Mouse (Mus musculus) 416B (cell line): ENCODE data around the gene Il18r1.

Experiments used
- DNase-seq: peaks from one replicate; pipeline ENCODE4 v3.0.0; 2011; ENCODE audit warnings: low read depth

Il18r1 gene

DNA sequence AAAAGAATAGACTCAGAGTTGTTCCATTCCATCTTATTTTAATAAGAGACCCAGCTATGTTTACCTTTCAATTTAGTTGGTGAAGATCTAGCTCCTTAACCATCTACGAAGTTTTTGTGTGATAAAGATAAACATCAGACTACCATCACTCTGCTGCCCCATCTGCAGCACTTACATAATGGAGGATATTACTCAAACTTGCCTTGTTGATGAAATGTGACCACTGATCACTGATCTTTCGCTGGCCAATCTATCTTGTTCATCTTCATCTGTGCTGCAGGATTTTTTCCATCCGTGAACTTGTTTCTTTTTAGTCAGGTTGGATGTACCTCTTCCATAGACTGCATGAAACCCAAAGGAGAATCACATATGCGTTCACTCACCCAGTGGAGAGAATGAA lies 29.2 kb downstream of the Il18r1 start:
- DNase-seq = peak; percentile 70

DNA sequence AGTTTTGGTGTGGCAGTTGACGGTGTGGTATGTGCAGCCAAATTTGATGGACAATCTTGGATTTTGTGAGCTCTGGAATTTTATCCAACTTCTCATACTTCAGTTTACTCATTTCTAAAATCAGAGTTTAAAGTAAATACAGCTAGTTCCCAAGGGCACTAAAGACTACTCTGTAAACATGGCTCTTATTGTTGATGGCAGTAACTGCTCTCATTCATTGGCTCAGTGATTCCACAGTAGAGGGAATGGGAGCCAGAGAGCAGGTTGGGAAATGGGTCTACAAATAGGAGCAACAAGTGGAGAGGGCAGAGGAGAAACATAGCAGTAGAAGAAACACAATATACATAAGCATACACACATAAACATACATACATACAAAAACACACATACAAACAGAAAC lies 34.4 kb downstream of the Il18r1 start:
- no peak for DNase-seq

DNA sequence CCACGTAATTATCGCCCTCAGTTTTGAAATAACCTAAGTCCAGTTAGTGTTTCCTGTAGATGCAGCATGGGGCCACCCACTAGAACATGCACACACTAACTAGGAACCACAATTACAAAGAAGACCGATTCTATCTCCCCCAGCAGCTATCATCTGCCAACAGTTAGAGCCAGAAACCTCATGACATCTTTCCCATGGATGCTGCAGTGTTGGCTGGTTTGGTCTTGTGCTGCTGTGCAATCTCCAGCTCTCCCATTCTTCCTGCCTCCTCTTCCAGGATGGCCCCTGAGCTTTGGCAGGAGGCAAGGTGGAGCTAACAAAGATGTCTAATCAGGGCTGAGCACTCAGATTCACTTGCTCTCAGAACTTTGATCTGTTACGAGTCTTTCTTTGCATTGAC lies 35.8 kb downstream of the Il18r1 start:
- DNase-seq = peak; percentile 94

- peak; percentile 97 for DNase-seq
These were observed 36.4 kb downstream of the Il18r1 start for GRCm38 (mm10) chr1:40501546-40502398.

DNA sequence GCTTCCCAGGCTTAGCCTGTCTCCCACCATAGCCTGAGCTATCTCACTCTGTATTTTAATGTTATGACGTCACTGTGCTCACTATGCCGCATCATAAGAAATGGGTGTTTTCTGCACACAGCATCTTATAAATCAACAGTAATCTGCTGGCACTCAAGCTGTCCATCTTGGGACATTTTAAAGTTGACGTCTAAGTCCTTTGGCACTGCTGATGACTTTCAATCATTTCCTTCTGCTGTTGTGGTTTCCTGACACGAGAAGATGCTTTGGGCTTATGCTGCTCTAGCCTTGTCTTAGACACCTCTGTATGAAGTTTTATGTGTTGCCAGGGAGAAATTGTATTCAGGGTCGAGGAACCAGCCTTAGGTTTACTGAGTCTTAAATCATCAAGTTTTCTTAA lies 39.2 kb downstream of the Il18r1 start:
- peak; percentile 84 for DNase-seq

- peak; percentile 98 for DNase-seq
These were observed 49.7 kb downstream of the Il18r1 start, which contains the start of gene Il18rap for GRCm38 (mm10) chr1:40514851-40515585. TSS of gene Il18rap (plus strand) at chr1:40515362.

DNA sequence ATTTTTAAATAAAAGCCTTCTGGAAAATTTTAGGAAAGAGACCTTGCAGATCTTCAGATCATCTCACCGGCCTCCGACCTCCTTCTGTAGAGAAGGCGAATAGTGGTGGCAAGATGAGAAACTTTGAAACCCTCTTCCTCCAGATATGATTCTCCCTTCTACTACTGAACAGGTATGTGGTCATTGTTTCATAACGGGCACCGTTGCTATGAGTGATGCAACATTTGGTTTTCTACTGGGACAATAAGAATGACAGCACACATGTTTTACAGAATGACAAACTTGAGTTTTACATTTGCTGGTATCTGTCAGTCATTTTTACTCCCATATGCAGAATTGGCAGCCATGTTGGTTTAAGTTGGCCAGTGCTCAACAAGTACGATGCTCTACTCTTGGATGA lies 51.0 kb downstream of the Il18r1 start:
- peak; percentile 80 for DNase-seq

- no peak for DNase-seq
These were observed 57.6 kb downstream of the Il18r1 start for GRCm38 (mm10) chr1:40522918-40523317.

DNA sequence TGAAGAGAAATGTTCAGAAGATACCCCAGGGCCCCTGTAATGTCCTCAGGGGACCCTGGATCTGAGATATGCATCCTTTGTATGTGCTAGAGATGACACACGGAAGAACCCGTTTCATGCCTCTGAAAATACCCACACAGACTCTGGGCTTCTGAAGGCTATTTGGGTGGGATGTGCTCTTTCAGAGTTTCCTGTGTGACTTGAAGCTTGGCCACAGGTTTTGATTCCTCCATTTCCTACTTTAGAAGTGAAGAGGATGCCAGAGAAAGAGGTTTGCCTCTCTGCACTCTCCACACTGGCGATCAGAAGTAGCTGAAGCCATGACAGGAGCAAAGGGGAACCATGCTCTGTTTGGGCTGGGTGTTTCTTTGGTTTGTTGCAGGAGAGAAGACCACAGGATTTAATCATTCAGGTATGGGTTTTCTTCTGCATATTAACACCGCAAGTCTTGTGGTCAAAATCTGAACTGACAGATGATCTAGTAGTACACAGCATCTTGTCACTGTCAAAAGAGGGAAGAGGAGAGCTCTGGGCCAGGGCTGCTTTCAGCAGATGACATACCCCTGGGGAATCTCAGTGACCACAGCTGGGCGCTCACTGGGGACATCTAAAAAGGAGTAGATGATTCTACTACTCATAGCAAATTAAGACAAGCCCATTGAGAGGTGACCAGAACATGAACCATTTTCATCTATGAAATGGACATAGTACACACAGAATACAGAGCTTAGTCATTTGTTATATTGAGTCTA lies 58.8 kb downstream of the Il18r1 start:
- DNase-seq = no peak

DNA sequence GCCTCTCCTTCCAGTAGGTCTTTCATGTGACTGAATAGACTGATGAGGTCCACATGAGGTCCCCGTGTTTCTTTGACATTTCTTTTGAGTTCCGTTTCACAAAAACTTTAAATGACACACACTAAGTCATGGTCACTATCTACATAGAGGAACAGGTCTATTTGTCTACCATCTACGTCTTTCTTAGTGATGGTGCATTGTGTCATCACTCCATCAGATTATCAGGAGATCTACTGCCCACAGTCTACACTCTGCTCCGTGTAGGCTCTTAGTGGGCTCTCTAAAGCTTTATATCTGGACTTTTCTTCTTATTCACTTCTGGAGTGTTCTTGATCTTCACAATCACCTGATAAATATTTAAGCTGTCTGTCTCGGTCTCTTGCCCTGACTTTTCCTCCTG lies 63.9 kb downstream of the Il18r1 start:
- DNase-seq = no peak

- no peak for DNase-seq
These were observed 72.2 kb downstream of the Il18r1 start for GRCm38 (mm10) chr1:40537577-40537976.

DNA sequence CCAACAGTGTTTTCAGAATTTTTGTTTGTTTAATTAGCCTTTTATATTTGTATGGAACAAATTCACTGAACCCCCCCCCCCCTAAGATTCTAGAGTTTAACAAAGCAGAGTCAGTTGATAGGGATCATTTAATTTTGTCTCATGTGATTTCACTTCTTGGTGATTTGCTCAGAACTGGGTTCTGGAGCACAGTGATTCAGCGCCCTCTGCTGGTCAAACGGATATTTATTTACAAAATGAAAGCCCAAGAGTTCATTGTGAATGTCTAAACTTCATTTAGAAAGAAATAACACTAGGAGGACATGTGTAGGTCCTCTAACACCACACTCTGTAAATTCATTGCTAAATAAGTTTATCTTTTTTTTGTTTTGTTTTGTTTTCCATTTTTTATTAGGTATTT lies 79.3 kb downstream of the Il18r1 start:
- peak; percentile 82 for DNase-seq

GRCm38 (mm10) chr1:40546645-40547044 lies 81.3 kb downstream of the Il18r1 start:
- DNase-seq = no peak

DNA sequence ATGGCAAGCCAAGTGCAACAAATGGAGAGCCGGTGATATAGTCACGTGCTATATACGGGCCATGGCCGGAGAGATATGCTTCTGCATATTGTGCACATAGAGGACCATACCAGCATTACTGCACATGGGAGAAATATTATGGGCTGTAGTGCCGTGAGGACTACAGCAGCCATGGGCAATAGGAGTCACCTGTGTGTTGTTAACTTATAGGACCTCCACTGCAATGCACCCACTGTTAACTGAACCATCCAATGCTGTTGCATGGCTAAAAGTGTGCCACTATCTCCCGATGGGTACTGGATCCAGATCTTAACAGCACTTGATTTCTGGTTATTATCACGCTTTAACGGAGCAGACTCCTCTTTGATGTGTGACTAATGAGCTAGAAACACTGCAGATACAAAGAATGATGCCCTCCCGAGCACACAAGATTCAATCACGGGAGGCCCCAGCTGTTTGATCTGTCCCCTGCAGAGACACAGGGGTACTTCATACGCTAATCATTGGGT lies 81.8 kb downstream of the Il18r1 start:
- DNase-seq = no peak

- no peak for DNase-seq
These were observed 82.4 kb downstream of the Il18r1 start for GRCm38 (mm10) chr1:40547762-40548161.
